Mouse (Mus musculus): ENCODE data around the gene Tfr2.
A peak's percentile ranks its signal among the peaks of the same experiment; 100 is the strongest.

Tfr2 gene

GRCm38 (mm10) chr5:137623937-137624530 is 54.4 kb downstream of the Tfr2 start:
- no peak for DNase-seq (ENCODE audit: low spot score in 2 of 2)

GRCm38 (mm10) chr5:137627991-137628390 is 58.4 kb downstream of the Tfr2 start:
- no peak for DNase-seq (ENCODE audit: low spot score in 2 of 2)

DNA sequence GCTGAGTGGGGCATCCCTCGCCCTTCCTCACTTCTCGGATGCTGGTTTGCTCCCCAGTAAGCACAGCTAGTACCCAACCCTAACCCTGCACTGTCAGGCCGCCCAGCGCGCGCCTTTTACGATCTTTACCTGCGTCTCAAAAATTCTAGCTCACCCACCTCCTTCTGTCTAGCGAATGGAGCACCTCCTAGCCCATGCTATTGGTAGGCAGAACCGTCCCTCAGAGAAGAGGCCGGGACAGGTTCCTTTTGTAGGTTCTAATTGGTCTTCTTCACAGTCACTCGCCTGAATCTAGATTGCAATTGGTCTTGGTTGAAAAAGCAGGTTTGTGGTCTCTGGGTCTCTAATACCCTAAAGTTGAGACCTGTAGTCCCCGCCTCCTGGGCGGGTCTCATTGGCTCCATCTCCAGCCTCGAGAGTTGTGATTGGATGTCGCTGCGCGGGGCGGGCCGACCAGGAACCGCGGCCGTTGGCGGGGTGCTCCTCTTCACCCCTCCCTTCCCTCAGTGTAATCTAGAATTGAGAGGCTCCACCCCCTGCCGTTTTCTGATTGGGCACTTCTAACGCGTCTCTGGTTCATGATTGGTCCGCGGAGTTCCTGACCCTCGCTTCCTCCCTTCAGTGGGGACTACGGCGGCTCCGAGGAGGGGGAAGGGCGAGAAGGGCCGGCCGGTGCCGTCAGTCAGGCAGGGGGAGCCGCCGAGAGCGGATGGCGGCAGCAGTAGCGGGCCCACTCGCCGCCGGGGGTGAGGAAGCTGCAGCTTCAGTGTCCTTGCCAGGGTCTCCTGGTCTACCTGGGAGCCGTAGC is 59.1 kb downstream of the Tfr2 start, which contains the start of the genes Fbxo24, Lrch4 and Gm20605:
Fbxo24 (minus strand) TSS at position 505 of the 808 bp plus-strand sequence.
Lrch4 (plus strand) TSS at position 624 of the 808 bp plus-strand sequence.
Gm20605 (plus strand) TSS at position 678 of the 808 bp plus-strand sequence.
- peak; percentile 98 to 100 for DNase-seq (ENCODE audit: low spot score in 2 of 2)

DNA sequence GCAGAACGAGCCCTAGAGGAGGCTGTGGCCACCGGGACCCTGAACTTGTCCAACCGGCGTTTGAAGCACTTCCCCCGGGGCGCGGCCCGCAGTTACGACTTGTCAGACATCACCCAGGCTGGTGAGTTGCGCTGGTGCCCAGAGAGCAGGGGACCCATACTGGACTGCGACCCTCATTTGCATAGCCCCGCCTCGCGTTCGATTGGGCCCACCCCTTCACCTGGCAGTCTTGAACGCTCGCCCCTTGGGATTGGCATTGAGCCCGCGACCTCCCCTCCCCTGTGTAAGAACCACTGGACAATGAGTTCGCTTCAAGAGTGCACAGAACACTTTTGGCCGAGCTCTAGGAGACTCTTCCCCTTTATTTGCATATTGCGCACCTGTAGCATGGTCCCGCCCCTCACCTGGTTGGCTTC is 59.7 kb downstream of the Tfr2 start:
- DNase-seq (ENCODE audit: low spot score in 2 of 2): no peak

DNA sequence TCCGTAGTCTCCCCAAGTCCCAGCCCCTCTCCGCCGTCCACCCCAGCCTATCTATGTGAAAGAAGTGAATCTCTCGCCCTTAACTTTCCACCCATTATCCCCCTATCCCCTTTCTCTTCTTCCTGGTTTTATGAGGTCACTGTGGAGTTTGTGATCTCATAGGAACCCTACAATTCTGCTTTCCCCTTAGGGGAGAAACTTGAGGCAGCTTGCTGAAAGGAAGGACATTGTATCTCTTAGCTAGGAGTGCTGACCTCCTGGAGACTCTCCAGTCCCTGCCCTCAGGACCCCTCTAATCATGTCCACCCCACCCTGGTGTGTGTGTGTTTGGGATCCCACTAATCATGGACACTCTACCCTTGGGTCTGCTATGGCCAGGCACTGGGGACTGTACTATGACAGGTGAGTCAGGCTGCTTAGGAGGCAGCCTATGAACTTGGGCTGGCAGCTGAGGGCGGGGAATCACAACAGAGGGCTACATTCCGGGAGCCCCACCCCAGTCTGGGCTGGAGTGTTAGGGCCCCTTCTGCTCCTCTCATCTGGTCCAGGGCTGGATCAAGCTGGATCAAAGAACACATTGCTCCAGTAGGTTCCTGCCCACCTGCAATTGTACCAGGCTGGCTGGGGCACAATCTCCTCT is 60.4 kb downstream of the Tfr2 start:
- DNase-seq (ENCODE audit: low spot score in 2 of 2): peak; percentile 43 to 51

GRCm38 (mm10) chr5:137630602-137631001 is 61.0 kb downstream of the Tfr2 start:
- DNase-seq (ENCODE audit: low spot score in 2 of 2): no peak

DNA sequence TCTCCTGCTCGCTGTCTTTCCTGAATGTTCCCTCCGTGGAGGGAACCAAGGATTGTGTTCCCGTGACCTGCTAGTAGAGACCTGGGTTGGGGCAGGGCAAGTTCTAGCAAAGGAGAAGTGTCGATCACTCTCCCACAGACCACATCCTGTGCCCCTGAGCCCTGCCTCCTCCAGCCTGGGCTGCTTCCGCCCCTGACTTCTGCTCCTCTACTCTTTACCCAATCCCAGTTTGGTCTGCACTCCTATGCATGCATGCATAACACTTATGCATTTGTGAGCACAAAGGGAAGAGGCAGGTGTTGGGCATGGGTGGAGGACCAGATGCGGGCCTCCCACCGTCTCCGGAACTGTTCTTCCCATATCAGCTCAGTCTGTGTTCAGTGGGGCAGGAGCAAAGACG is 61.5 kb downstream of the Tfr2 start:
- DNase-seq (ENCODE audit: low spot score in 2 of 2): peak; percentile 89 to 90

GRCm38 (mm10) chr5:137631591-137631990 is 62.0 kb downstream of the Tfr2 start:
- no peak for DNase-seq (ENCODE audit: low spot score in 2 of 2)

DNA sequence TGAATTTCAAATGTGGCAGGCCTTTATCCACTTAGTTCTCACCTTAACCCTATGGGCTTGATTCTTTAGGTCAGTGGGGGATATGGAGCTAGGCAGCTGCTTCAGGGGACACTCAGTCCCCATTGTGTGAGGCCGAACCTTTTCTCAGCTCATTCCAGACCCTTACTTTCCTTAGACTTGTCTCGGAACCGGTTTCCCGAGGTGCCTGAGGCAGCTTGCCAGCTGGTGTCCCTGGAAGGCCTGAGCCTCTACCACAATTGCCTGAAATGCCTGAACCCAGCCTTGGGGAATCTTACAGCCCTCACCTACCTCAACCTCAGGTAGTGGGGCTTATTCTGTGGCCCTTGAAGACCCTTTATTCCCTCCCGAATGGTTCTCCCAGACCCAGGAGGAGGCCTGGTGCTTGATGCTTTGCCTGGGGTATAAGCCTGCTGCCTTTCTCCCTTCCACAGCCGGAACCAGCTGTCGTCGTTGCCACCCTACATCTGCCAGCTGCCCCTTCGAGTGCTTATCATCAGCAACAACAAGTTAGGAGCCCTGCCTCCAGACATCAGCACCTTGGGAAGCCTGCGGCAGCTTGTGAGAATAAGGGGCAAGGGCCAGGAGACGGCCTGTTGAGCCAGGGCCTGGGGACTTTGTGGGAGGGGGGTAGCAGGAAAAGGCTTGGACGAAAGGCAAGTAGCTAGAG is 63.9 kb downstream of the Tfr2 start:
- no peak for DNase-seq (ENCODE audit: low spot score in 2 of 2)
